Mouse (Mus musculus): ENCODE measurements around the gene Slc16a4. TPM values are rescaled to one million over a fixed set of nuclear protein-coding genes. Genes with fewer than 3 reads are reported as not detected.

Gene Slc16a4
- polyA plus RNA-seq, 1 experiment: 0.05 TPM

DNA sequence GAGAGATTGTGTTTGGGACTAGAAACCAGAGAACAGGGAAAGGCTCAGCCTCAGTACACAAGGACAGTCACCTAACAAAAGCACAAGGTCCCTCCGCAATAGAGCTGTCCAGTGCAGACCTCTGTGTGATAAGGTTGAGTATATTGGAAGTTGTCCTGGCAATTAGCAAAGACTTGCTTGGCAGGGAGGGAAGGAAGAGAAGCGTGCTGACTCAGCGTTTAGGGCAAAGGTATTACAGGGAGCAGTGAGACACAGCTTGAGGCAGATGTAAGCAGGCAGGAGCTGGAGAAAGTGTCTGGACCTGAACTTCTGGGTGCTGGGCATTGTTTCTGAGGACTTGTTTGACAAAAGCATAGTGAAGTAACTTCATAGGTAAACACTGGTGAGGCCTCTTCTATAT is 35.0 kb upstream of the Slc16a4 start:
- no peak for DNase-seq (ENCODE audit: low read depth in 1 of 2, low spot score in 2 of 2)
- 87% methylated on average over 3 of the region's 3 CpGs for WGBS
- H3K4me3 ChIP-seq (ENCODE audit: extremely low read depth, insufficient read depth, insufficient read length): no peak overlapping the region
- H3K4me1 ChIP-seq (ENCODE audit: control insufficient read depth, insufficient read depth, insufficient read length): peaks cover 3% of the 10 kb centered on the region; the same call in 1 of the 2 replicates
- H3K27me3 ChIP-seq (ENCODE audit: control insufficient read depth, insufficient read depth, low read length): no peaks in the 10 kb centered on the region
- no peaks in the 10 kb centered on the region for H3K36me3 ChIP-seq (ENCODE audit: control insufficient read depth, insufficient read depth, low read length)
- no peak overlapping the region for H3K27ac ChIP-seq (ENCODE audit: insufficient read depth, low read length)
- no peak for TF ChIP-seq POLR2A (IDR thresholded peaks at IDR 0.05; ENCODE audit: low read depth, low read length)
- TF ChIP-seq CTCF (IDR thresholded peaks at IDR 0.05; ENCODE audit: extremely low read depth, insufficient read depth, insufficient read length, insufficient replicate concordance): no peak

DNA sequence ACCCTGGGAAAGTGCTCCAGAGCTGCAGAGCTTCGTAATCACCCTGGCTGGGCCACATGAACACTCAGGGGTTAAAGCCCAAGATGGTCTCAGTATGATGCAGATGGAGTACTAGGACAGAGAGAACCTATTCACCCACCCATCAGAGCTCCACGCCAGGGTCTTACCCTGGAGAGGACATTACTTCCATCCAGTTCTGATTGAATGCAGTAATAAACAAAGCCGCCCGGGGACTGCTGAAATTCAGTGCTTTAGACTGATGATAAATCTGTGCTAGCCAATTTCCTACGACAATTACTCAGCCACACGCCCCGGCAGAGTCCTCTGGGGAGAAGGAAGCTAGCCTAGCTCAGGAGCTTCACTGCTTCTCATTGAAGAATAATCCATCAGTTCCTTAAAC is 34.3 kb upstream of the Slc16a4 start:
- Histone ChIP-seq H3K4me3 (ENCODE audit: extremely low read depth, insufficient read depth, insufficient read length) (no peak overlapping the region), H3K27me3 (ENCODE audit: control insufficient read depth, insufficient read depth, low read length) (no peaks in the 10 kb centered on the region), H3K27ac (ENCODE audit: insufficient read depth, low read length) (no peak overlapping the region), H3K36me3 (ENCODE audit: control insufficient read depth, insufficient read depth, low read length) (no peaks in the 10 kb centered on the region), H3K4me1 (ENCODE audit: control insufficient read depth, insufficient read depth, insufficient read length) (peaks cover 9% of the 10 kb centered on the region; the same call in 1 of the 2 replicates)
- 87% methylated on average over 7 of the region's 7 CpGs for WGBS
- DNase-seq (ENCODE audit: low read depth in 1 of 2, low spot score in 2 of 2): no peak
- TF ChIP-seq POLR2A (IDR thresholded peaks at IDR 0.05; ENCODE audit: low read depth, low read length) (no peak), CTCF (IDR thresholded peaks at IDR 0.05; ENCODE audit: extremely low read depth, insufficient read depth, insufficient read length, insufficient replicate concordance) (no peak)

DNA sequence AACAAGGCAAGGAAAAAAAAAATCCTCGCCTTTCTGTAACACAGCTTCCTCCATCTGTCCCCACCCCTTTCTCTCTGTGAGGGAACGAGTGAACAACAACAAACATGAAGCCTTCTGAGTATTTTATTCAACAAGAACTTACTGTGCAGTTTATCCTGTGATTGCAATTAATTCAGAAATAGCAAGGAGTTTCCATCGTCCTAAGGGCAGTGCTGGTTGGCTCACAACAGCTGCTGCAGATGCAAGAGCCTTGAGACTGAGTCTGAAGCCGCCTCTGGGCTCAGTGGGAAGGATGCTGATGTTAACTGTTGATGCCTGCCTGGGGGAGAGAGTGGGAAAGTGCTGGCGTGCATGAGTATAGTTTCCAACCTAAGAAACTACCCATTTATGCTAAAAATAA is 33.1 kb upstream of the Slc16a4 start:
- Histone ChIP-seq H3K4me1 (ENCODE audit: control insufficient read depth, insufficient read depth, insufficient read length) (peaks cover 11% of the 10 kb centered on the region; the same call in 1 of the 2 replicates), H3K27ac (ENCODE audit: insufficient read depth, low read length) (no peak overlapping the region), H3K4me3 (ENCODE audit: extremely low read depth, insufficient read depth, insufficient read length) (no peak overlapping the region), H3K36me3 (ENCODE audit: control insufficient read depth, insufficient read depth, low read length) (no peaks in the 10 kb centered on the region), H3K27me3 (ENCODE audit: control insufficient read depth, insufficient read depth, low read length) (no peaks in the 10 kb centered on the region)
- WGBS: 60% methylated on average over 5 of the region's 5 CpGs
- TF ChIP-seq POLR2A (IDR thresholded peaks at IDR 0.05; ENCODE audit: low read depth, low read length) (no peak), CTCF (IDR thresholded peaks at IDR 0.05; ENCODE audit: extremely low read depth, insufficient read depth, insufficient read length, insufficient replicate concordance) (no peak)
- no peak for DNase-seq (ENCODE audit: low read depth in 1 of 2, low spot score in 2 of 2)

DNA sequence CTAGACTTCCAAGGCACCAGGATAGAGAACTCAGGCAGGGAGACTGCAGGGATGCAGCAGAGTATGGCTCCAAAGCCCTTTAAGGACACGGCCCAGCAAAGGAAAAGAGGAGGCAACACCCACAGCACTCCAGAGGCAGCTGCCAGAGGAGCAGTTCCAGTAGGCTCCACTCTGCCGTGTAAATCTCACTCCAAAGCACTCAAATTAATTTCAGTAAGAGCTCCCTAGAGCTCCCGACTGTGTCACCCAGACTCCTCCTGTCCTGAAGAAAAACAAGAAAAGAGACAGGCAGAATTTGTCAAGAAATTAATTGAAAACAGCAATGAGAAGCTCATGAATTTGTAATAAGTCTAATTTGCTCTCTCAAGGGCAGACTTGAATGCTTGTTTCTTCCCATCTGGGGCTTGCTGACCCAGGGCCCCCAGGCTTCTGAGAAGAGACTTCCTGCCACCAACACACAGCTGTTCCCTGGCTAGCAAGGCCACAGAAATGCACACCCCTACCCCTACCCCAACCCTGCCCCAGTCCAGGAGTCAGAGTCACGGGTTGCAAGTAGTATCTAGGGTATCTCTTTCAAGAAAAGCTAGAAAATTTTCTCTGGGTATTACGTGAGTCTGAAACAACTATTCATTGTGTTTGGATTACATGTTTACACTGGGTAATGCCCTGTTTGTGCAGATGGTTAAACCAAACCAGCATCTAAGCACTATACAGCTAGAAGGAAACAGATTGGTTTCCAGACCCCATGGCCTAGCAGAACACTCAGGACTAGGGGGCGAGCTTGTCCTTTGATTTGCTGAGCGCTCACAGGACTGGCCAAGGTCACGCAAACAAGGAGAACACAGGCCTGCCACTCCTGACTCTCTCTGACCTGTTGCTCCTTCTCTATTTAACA is 29.8 kb upstream of the Slc16a4 start:
- WGBS: 39% methylated on average over 8 of the region's 8 CpGs
- Histone ChIP-seq H3K27me3 (ENCODE audit: control insufficient read depth, insufficient read depth, low read length) (no peaks in the 10 kb centered on the region), H3K4me3 (ENCODE audit: extremely low read depth, insufficient read depth, insufficient read length) (no peak overlapping the region), H3K36me3 (ENCODE audit: control insufficient read depth, insufficient read depth, low read length) (no peaks in the 10 kb centered on the region), H3K4me1 (ENCODE audit: control insufficient read depth, insufficient read depth, insufficient read length) (peaks cover 11% of the 10 kb centered on the region; the same call in 1 of the 2 replicates), H3K27ac (ENCODE audit: insufficient read depth, low read length) (no peak overlapping the region)
- no peak for DNase-seq (ENCODE audit: low read depth in 1 of 2, low spot score in 2 of 2)
- TF ChIP-seq POLR2A (IDR thresholded peaks at IDR 0.05; ENCODE audit: low read depth, low read length): no peak

DNA sequence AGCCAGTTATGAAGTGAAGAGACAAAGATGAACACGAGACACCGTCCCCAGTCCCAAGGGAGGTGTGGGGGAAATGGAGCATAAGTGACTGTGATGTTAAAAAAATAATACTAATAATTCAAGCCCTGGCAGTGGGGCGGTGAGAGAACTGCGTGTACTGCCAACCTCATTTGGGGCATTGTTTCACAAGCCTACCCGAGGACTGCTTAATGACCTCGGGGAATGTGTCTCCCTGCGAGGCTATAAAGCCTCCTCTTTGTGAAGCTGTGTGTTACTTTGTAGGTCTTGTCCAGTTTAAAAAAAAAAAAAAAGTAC is 29.2 kb upstream of the Slc16a4 start:
- Histone ChIP-seq H3K27ac (ENCODE audit: insufficient read depth, low read length) (no peak overlapping the region), H3K36me3 (ENCODE audit: control insufficient read depth, insufficient read depth, low read length) (no peaks in the 10 kb centered on the region), H3K4me3 (ENCODE audit: extremely low read depth, insufficient read depth, insufficient read length) (no peak overlapping the region), H3K4me1 (ENCODE audit: control insufficient read depth, insufficient read depth, insufficient read length) (peaks cover 11% of the 10 kb centered on the region; the same call in 1 of the 2 replicates), H3K27me3 (ENCODE audit: control insufficient read depth, insufficient read depth, low read length) (no peaks in the 10 kb centered on the region)
- TF ChIP-seq CTCF (IDR thresholded peaks at IDR 0.05; ENCODE audit: extremely low read depth, insufficient read depth, insufficient read length, insufficient replicate concordance) (no peak), POLR2A (IDR thresholded peaks at IDR 0.05; ENCODE audit: low read depth, low read length) (no peak)
- no peak for DNase-seq (ENCODE audit: low read depth in 1 of 2, low spot score in 2 of 2)
- WGBS: 41% methylated on average over 7 of the region's 7 CpGs

DNA sequence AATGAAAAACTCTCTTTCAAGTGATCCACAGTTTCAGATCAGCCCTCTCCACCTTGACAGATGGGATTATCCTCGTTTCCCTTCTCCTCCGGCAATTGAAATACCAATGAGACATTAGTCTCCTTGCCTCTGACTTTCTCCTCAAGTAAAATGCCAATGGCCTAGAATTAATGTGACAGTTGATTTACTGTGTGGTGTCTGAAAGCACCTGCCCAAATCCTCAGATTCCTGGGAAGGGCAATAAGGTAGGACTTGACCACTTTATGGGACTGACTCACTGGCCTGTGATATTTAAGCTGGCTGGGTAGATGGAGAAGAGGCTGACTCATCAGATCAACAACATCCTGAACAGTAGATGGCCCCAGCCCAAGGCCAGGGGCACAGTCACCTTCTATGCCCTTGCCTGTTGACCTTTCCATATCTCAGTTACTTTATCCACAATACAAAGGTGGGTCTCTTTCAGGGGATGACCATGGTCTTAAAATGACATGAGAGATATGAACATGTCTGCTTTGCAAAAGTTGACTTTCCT is 24.1 kb upstream of the Slc16a4 start:
- no peak for TF ChIP-seq POLR2A (IDR thresholded peaks at IDR 0.05; ENCODE audit: low read depth, low read length)
- no peaks in the 10 kb centered on the region for H3K4me1 ChIP-seq (ENCODE audit: control insufficient read depth, insufficient read depth, insufficient read length)
- WGBS: 96% methylated on average over 2 of the region's 2 CpGs
- no peak overlapping the region for H3K4me3 ChIP-seq (ENCODE audit: extremely low read depth, insufficient read depth, insufficient read length)
- H3K27me3 ChIP-seq (ENCODE audit: control insufficient read depth, insufficient read depth, low read length): no peaks in the 10 kb centered on the region
- H3K27ac ChIP-seq (ENCODE audit: insufficient read depth, low read length): no peak overlapping the region
- H3K36me3 ChIP-seq (ENCODE audit: control insufficient read depth, insufficient read depth, low read length): no peaks in the 10 kb centered on the region
- no peak for DNase-seq (ENCODE audit: low read depth in 1 of 2, low spot score in 2 of 2)

DNA sequence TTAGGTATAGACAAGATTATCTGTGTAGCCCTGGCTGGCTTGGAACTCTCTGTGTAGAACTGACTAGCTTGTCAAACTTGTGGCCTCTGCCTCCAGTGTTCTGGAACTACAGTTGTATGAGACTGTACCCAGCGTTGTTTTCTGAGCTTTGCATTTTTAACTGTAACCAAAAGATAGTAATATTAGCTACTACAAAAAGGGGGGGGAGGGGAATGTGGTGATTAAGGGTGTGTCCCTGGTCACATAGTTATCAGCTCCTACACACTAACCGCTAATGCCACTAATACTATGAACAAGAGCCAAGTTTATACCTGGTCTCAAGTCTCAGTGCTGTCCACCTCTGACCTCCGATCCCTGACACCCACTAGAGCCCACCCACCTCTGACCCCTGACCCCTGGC is 18.6 kb upstream of the Slc16a4 start:
- no peaks in the 10 kb centered on the region for H3K4me1 ChIP-seq (ENCODE audit: control insufficient read depth, insufficient read depth, insufficient read length)
- no peaks in the 10 kb centered on the region for H3K36me3 ChIP-seq (ENCODE audit: control insufficient read depth, insufficient read depth, low read length)
- TF ChIP-seq POLR2A (IDR thresholded peaks at IDR 0.05; ENCODE audit: low read depth, low read length) (no peak), CTCF (IDR thresholded peaks at IDR 0.05; ENCODE audit: extremely low read depth, insufficient read depth, insufficient read length, insufficient replicate concordance) (no peak)
- H3K27me3 ChIP-seq (ENCODE audit: control insufficient read depth, insufficient read depth, low read length): no peaks in the 10 kb centered on the region
- DNase-seq (ENCODE audit: low read depth in 1 of 2, low spot score in 2 of 2): no peak
- H3K27ac ChIP-seq (ENCODE audit: insufficient read depth, low read length): no peak overlapping the region
- 89% methylated on average over 3 of the region's 3 CpGs for WGBS
- H3K4me3 ChIP-seq (ENCODE audit: extremely low read depth, insufficient read depth, insufficient read length): no peak overlapping the region
